Mouse (Mus musculus) neural tube, embryonic 10.5 days (tissue): Measurements from ENCODE around the gene Armh4.
"Not testable (repeated sequence)": the region's sequence is repeated elsewhere in the genome, so short reads cannot be mapped to it uniquely, and the experiment has no call there.

Experiments used
- DNase-seq: peaks from one replicate; pipeline ENCODE4 v3.0.0-alpha.2; 2017; ENCODE audit warnings: low spot score; ENCODE audit errors: extremely low spot score

Armh4 gene

DNA sequence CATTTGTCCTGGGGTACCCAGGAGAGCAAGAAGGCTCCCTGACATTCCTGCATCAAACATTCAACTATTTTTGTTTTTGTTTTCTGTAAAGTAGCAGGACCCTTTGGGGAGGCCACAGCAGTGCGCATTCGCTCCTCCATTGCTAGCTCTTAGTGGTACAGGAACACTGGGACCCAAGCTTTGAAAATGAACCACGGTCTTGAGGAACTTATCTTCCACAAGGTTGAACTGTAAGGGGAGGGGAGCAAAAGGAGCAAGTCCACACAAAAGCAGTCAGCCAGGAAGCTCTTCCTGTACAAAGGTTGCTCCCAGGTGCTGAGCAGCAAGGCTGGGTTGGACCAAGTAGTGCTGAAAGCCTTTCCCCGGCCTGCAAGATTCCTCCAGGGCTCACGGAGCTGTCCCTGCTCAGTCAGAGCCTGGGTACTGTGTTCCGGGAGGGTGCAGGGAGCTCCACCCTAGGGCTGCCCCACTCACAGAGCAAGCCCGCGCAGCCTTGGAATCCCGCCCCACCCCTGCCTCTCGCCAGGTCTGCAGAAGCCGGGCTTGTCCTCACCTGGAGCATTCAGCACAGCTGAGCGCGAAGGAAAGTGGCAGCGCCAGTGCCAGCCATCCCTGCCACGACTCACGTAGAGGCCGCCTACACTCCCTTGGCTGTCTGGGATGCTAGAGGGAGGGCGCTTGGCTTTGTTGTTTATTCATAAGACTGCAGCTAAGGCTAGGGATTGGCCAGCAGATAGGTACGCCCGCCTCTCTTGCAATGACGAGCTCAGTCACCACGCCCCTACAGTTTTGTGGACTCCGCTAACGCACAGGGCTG, at the start of gene Armh4:
Gene Armh4 (minus strand): TSS at position 669 of the 817 bp plus-strand sequence.
- DNase-seq = peak; percentile 78

- peak; percentile 43 for DNase-seq
These were observed 46.3 kb upstream of the Armh4 start for GRCm38 (mm10) chr14:49829192-49830171.

DNA sequence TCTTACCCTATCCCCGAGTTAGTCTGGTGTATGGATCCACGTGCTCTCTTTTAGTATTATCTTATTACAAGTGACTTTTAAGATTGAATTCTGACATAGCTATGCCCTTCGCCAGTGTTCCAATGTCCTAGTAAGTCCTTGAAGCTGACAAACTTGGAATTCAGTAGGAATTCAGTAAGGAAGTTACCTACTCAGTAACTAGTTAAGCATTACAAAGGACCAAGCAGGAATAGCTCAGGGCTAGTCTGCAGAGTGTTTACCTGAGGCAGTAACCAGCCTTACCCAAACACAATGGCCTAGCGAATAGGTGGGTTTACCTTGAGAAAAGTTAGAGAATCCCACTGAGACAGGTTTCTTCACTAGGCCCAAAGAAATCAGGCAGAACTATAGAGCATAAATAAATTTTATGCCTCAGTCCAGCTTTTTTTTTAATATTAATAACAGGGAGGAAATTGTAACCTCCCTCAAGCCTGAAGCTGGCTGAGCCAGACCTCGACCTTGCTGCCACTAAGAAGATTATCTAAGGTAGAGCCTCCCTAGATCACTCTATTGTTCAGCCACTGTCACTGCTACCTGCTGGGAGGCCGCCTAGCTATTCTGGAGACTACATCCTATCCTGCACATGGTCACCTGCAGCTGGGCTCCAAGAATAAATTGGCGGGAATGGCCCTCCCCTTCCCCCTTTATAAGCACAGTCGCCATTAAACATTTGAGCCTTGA, 36.7 kb upstream of the Armh4 start:
- not testable (repeated sequence) for DNase-seq

- not testable (repeated sequence) for DNase-seq
These were observed 35.6 kb upstream of the Armh4 start for GRCm38 (mm10) chr14:49818713-49819208.

GRCm38 (mm10) chr14:49812966-49813365, 29.8 kb upstream of the Armh4 start:
- DNase-seq = not testable (repeated sequence)

GRCm38 (mm10) chr14:49805051-49805450, 21.9 kb upstream of the Armh4 start:
- DNase-seq = not testable (repeated sequence)

- no peak for DNase-seq
These were observed 18.3 kb upstream of the Armh4 start for GRCm38 (mm10) chr14:49801444-49801843.

GRCm38 (mm10) chr14:49793948-49794347, 10.8 kb upstream of the Armh4 start:
- no peak for DNase-seq

- DNase-seq = no peak
These were observed 7.4 kb upstream of the Armh4 start for GRCm38 (mm10) chr14:49790542-49790941.

DNA sequence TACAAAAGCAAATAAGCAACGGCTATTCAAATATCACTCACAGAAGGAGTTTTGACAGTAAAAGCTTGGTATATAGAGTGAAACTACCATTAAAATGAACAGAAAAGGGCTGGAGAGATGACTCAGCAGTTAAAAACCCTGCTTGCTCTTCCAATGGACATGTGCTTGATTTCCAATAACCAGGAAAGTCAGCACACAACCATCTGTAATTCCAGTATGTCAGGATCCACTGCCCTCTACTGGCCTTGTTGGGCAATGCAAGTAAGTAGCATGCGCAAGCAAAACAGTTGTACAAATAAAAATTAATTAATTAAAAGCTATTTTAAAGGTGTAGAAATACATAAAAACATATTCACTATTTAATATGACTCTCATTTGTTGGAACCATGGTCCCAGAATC, 2.6 kb upstream of the Armh4 start:
- DNase-seq = peak; percentile 46

- no peak for DNase-seq
These were observed 683 bp upstream of the Armh4 start for GRCm38 (mm10) chr14:49783866-49784265.

DNA sequence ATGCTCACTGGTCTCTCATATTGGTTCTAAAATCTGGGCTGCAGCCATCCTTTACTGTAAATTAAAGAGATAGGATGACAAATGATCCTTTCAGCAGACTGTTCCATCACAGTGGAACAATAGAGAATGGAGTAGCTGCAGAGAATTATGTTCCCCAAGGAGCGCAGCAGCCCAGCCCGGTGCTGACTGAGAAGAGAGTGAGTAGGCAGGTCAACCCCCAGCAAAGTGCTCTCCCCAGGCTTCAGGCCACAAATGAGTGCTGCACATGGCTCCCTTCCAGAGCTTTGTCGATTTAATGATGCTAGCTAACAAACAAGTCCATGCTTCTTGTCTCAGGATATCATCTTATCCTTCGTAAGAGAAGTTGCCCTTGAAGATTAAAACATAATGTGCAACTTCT, 2.8 kb downstream of the Armh4 start:
- no peak for DNase-seq

GRCm38 (mm10) chr14:49777539-49777938, 5.6 kb downstream of the Armh4 start:
- DNase-seq = not testable (repeated sequence)

- no peak for DNase-seq
These were observed 11.4 kb downstream of the Armh4 start for GRCm38 (mm10) chr14:49771746-49772145.

GRCm38 (mm10) chr14:49766601-49767000, 16.6 kb downstream of the Armh4 start:
- DNase-seq = no peak

- DNase-seq = no peak
These were observed 27.3 kb downstream of the Armh4 start for GRCm38 (mm10) chr14:49755845-49756244.

DNA sequence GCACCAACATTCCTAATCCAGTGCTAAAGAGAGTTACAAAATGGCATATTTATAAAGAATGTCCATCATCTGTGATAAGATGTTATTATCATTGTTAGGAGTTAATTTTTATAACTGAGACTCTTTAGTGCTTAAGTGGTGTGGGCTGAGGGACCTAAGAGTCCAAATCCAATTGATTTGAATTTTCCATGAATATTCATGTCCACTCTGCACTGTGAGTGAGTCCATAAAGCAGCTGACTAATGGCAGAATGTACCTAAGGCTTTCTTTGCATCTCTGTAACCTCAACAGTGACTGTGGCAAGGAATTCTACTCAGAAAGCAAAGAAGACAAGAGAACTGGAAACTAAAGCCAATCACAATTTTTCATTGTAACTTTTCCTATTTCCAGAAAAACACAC, 30.6 kb downstream of the Armh4 start:
- DNase-seq = no peak

- no peak for DNase-seq
These were observed 37.3 kb downstream of the Armh4 start for GRCm38 (mm10) chr14:49745874-49746273.

DNA sequence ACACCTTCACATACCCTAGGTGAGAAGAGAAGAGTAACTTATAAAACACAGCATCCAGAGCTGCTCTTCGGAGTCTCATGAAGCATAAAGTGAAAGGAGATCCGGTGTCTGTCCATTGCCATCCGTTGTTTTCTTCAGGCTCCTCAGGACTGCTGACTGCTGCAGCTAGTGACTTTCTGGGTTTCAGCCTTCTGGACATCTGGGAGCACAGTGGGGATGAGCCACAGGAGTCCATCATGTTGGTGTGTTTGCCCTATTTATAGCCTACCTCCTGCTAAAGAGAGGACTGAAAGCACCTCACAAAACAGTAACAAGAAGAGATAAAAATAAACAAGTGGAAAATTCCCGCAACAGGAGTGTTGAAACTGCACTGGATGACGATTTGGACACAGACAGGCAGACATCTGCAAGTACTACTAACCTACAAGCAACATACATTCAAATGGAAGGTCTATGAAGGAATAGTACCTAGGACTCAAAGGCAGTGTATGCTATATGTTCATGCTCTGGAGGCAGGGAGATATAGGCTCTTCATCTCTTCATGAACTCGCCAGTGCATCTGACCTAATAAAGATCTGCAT, 39.1 kb downstream of the Armh4 start:
- no peak for DNase-seq

DNA sequence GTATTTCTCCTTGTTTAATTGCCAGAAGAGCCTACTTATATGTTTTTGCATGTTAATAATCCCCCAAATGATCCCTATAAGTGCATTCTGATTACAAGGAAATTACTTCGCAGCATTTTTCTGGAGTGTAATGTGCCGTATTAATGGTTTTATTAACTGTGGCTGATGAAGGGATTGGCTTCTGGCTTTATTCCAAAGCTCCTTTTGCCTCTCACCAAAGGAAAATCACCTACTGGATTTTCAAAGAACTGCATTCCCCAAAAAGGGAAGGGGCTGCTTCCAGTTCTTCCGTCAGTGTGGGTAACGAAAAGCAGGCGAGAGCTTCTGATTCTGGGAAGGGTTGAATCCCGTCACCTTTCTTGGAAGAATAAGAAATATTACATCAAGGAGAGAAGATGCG, 43.9 kb downstream of the Armh4 start:
- DNase-seq = no peak
